Mouse (Mus musculus) brain, embryonic 14.5 days (tissue): ENCODE results near the gene Col26a1. TPM values are rescaled to one million over a fixed set of nuclear protein-coding genes. Genes with fewer than 3 reads are reported as not detected.

Experiments
- DNase-seq: peaks from one replicate; pipeline ENCODE4 v3.0.0-alpha.2; 2011; ENCODE audit warnings: low read depth
- CTCF ChIP-seq: fragments of 200-500 bp; IDR thresholded peaks from 2 replicates; pipeline ENCODE4 v1.5.1; 2012; ENCODE audit warnings: inconsistent platforms, mild to moderate bottlenecking, moderate library complexity, borderline replicate concordance; ENCODE audit not compliant: insufficient read depth, insufficient read length; ENCODE audit errors: extremely low read depth
- POLR2A ChIP-seq: fragments of 200-500 bp; IDR thresholded peaks from 2 replicates; pipeline ENCODE4 v1.6.1; 2012; ENCODE audit warnings: mild to moderate bottlenecking, inconsistent platforms, borderline replicate concordance; ENCODE audit not compliant: poor library complexity, insufficient read depth, insufficient read length, severe bottlenecking; ENCODE audit errors: extremely low read depth
- polyA plus RNA-seq: library from polyadenylated mRNA; depleted of rRNA; stranded (reverse); fragments of >200 nt; gene quantifications from 2 replicates; pipeline ENCODE4 v1.2.3, GENCODE M21; 2012; rRNA removed

Gene Col26a1
- polyA plus RNA-seq, 1 experiment: 52.4 TPM

- DNase-seq: no peak
- no peak for TF ChIP-seq POLR2A
- no peak for TF ChIP-seq CTCF
Measured at GRCm38 (mm10) chr5:136692784-136693183, 190.2 kb downstream of the Col26a1 start, which contains the start of gene Myl10. Gene Myl10, plus strand, starts transcription at chr5:136693146.

Other genes with a start within 250 kb of the Col26a1 start
- gene Myl10, start 190.1 kb downstream of the Col26a1 start, polyA plus RNA-seq: not detected in 2 replicates
- 56.2 and 58.2 TPM in 2 replicates for gene Ift22, start 24.9 kb upstream of the Col26a1 start, polyA plus RNA-seq
- 316 and 348 TPM in 2 replicates for gene Fis1, start 70.1 kb upstream of the Col26a1 start, polyA plus RNA-seq
- gene Cldn15, start 83.4 kb upstream of the Col26a1 start, polyA plus RNA-seq: 0.53 and 0.63 TPM in 2 replicates
- 75.0 and 81.7 TPM in 2 replicates for gene Plod3, start 103.8 kb upstream of the Col26a1 start, polyA plus RNA-seq
- 89.0 and 104 TPM in 2 replicates for gene Znhit1, start 104.8 kb upstream of the Col26a1 start, polyA plus RNA-seq
- 6.7 and 9.3 TPM in 2 replicates for gene Vgf, start 143.2 kb upstream of the Col26a1 start, polyA plus RNA-seq
- gene Ap1s1, start 162.9 kb upstream of the Col26a1 start, polyA plus RNA-seq: 162 and 163 TPM in 2 replicates
- gene Serpine1, start 189.1 kb upstream of the Col26a1 start, polyA plus RNA-seq: 2.1 and 2.6 TPM in 2 replicates
- 1.2 and 2.2 TPM in 2 replicates for gene Trim56, start 233.0 kb upstream of the Col26a1 start, polyA plus RNA-seq